Mouse (Mus musculus): ENCODE results near the gene Ier5.

GRCm38 (mm10) chr1:155060261-155060660 is 39.2 kb downstream of the Ier5 start:
- TF ChIP-seq CHD2 (IDR thresholded peaks at IDR 0.05; ENCODE audit: low read depth, low read length) (no peak), MAFK (IDR thresholded peaks at IDR 0.05; ENCODE audit: insufficient read depth, low read depth, low read length) (no peak), ZC3H11A (IDR thresholded peaks at IDR 0.05; ENCODE audit: borderline replicate concordance, low read depth, low read length) (no peak), HCFC1 (IDR thresholded peaks at IDR 0.05; ENCODE audit: borderline replicate concordance, insufficient read depth, low read length) (no peak)
